Mouse (Mus musculus): ENCODE measurements at regions not wholly inside any gene's neighbourhood (a gene's known extent, or its start where the extent isn't known, plus 50 kb on each side); places are given as distances from the start of the nearest gene placed in this dataset.

- 64% methylated on average over 11 of the region's 11 CpGs for WGBS
- DNase-seq (ENCODE audit: low read depth, low spot score): no peak
Observed at GRCm38 (mm10) chr2:12033518-12034322, 256.0 kb downstream of the Ankrd16 start.

GRCm38 (mm10) chr2:12034323-12034585 lies 256.6 kb downstream of the Ankrd16 start:
- 75% methylated on average over 8 of the region's 8 CpGs for WGBS
- DNase-seq (ENCODE audit: low read depth, low spot score): no peak

DNA sequence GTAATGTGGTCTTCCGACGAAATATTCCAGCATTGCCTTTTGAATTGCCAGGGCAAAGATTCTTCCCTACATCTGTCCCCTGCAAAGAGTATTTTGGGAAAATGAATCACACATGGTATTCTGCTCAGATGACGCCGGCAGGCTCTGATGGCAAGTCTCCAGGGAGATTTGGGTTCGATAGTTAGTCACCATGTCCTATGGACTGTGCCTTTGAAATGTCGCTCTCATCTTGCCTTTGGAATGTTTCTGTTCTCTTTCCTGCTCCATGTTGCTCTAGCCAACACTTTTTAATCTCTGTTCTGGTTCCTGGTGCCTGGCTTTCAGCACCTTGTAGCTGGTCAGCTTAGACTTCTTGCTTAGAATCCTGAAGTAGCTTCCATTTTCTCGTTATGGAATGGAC lies 252.3 kb downstream of the Itga8 start:
- no peak for DNase-seq (ENCODE audit: low read depth, low spot score)
- WGBS: 76% methylated on average over 7 of the region's 7 CpGs

DNA sequence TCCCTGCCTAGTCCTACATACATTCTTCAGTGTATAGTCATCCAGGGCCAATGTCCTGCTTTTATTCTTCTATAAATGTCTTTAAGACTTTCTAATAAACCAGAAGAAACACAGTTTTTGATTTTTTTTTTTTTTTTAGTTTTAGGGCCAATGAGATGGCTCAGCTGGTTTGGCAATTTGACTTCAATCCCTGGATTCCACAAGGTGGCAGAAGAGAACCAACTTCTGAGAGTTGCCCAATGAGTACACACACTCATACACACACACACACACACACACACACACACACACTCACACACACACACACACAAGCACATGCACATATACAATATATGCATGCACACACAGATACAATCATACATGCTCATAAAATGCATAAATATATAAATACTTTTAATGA lies 251.8 kb downstream of the Itga8 start:
- DNase-seq (ENCODE audit: low read depth, low spot score): no peak

- WGBS: 30% methylated on average over 8 of the region's 8 CpGs
- DNase-seq (ENCODE audit: low read depth, low spot score): no peak
Observed at GRCm38 (mm10) chr2:12053404-12054164, 248.1 kb downstream of the Itga8 start.

- DNase-seq (ENCODE audit: low read depth, low spot score): no peak
- whole genome bisulfite sequencing: 39% methylated on average over 3 of the region's 3 CpGs
Observed at GRCm38 (mm10) chr2:12054165-12054500, 247.6 kb downstream of the Itga8 start.

Measured in large intestine, adult 2 months (tissue).